Mouse (Mus musculus) heart, postnatal 10 days (tissue): Measurements from ENCODE around the gene Wdr92. TPM values are rescaled to one million over a fixed set of nuclear protein-coding genes. Genes with fewer than 3 reads are reported as not detected.
A peak's percentile ranks its signal among the peaks of the same experiment; 100 is the strongest.

Experiments used
- DNase-seq, 2 experiments: peaks; one replicate each; pipeline ENCODE4 v3.0.0; 2021
- intact Hi-C: fragments of 180-260 bp; cut with DNase I; formaldehyde crosslinking; loops from one replicate; pipeline ENCODE4 v1.15.1; 2025
- total RNA-seq, 2 experiments: library from RNA; stranded (reverse); gene quantifications; 2 replicates each; pipeline ENCODE4 v1.2.3; 2021

Gene Wdr92
- 10 to 100 TPM in 1 of 2 experiments, 1 to 10 TPM in 1; 7.8 to 11.5 TPM for total RNA-seq

DNA sequence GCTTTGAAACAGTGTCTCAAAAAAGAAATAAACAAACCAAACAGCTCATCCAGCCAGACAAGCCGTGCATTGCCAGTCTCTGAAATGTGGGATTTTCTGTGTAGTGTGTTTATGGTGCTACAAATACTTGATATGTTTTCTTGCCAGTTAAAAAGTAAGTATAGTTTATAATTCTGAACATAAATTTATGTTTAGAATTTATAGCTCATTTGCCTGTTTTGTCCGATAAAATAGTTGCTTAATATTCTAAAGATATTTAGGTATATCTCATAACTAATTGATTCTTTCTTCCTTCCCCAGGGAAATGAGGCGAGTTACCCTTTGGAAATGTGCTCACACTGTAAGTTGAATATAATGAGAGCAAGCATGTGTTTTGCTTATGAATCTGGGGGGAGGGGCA lies at the start of gene Wdr92:
Wdr92 (plus strand) TSS at position 301 of the 400 bp plus-strand sequence.
- intact Hi-C loops, result no loop called here
- no peak for DNase-seq

GRCm38 (mm10) chr11:17135638-17136037 lies 46.3 kb upstream of the Wdr92 start:
- intact Hi-C loops, result no loop called here
- DNase-seq, result no peak

GRCm38 (mm10) chr11:17138306-17139033 lies 43.4 kb upstream of the Wdr92 start:
- intact Hi-C loops, result no loop called here
- DNase-seq, result no peak

DNA sequence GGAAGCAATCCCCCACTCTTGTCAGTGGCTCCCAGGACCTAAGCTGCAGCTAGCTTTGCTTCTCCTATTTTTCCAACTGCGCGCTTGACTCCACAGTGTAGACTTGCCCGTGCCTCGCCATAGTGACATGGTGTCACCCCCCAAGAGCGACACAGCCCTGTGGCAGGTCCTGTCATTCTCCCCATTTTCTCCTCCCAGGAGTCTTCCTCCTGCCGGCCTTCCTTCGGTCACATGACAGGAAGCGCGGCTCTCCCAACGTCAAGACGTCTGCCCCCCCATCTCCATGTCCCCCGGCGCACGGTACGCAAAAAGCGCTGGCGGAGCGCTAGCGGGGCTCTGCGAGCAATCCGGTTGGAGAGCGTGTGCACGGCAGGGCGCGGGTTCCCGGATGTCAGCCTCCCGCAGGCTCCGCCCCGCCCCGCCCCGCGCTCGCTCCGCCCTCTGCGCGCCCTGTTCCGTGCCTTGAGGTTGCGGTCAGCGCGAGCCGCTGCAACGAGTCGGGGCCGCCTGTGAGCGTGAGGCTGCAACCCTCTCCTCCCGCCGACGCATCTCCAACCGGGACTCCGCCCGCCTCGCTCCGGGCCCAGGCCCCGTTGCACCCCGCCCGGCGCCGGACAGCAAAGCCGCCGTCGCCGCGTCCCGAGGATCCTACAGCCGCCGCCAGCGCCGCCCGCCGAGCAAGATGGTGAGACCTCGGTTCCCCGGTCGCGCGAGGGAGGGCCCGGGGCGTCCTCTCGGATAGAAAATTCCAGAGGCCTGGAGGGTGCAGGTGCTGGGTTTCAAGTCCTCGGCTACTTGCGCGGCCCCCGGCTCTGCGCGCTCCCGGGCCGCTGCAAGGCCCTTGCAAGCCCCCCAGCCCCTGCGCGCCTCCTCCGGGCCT lies 22.8 kb upstream of the Wdr92 start, which contains the start of gene Ppp3r1:
Ppp3r1 (plus strand) TSS at position 406 of the 880 bp plus-strand sequence.
- peak; percentile 97 to 98 for DNase-seq
- intact Hi-C loops, result loop anchor here (1.0 to 10.0 kb wide), 3 partner anchors 52 to 184 kb away; partner anchors contain the start of gene Pno1

DNA sequence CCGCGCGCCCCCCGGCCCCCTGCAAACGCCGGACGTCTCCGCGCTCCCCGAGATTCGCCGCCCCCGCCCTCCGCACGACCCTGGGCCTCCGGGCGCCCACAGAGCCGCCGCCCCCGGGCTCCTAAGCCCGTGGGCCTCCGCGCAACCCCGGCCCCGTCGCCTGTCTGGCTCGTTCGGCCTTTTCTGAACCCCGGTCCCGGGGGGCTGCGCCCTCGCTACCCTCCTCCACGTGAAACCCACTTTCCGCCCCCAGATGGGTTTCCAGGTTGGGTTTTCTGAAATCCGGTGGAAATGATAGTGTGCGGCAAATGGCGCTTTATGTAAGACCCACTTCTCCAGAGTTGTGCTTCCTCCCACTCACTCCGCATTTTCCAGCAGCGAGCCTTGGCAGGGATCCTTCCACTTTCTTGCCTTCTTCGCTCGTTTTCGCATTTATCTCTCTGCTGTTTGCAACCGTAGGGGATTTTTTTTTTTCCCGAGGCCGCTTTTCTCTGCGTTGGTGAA lies 22.1 kb upstream of the Wdr92 start:
- intact Hi-C loops, result loop anchor here (1.0 to 10.0 kb wide), 5 partner anchors 52 to 207 kb away; partner anchors contain the start of genes C1d, Fbxo48 and Pno1
- DNase-seq, result peak; percentile 60 to 65

DNA sequence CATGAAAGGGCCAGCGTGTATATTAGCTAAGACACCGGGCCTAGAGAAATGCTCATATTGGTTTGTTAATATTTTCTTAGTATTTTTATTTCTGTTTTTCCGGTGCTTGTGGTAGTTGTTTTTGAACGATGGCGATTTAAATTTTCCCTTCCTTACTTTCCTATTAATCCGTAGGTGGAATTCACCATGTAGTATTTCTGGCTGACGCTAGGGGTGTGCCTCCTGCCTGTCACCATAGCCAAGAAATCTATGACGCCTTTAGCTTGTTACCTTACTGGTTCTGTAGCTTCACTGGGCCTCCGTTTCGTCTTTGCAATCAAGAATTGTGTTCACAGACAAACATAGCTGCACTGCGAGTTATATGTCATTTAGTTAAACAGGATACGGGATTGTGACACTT lies 21.7 kb upstream of the Wdr92 start:
- peak; percentile 69 to 72 for DNase-seq
- intact Hi-C loops, result loop anchor here (5.0 kb wide), 2 partner anchors 97 to 208 kb away; partner anchors contain the start of genes C1d and Fbxo48

GRCm38 (mm10) chr11:17163956-17164355 lies 18.0 kb upstream of the Wdr92 start:
- no peak for DNase-seq
- intact Hi-C loops, result loop anchor here (5.0 kb wide), 2 partner anchors 93 to 212 kb away; partner anchors contain the start of genes C1d and Fbxo48

DNA sequence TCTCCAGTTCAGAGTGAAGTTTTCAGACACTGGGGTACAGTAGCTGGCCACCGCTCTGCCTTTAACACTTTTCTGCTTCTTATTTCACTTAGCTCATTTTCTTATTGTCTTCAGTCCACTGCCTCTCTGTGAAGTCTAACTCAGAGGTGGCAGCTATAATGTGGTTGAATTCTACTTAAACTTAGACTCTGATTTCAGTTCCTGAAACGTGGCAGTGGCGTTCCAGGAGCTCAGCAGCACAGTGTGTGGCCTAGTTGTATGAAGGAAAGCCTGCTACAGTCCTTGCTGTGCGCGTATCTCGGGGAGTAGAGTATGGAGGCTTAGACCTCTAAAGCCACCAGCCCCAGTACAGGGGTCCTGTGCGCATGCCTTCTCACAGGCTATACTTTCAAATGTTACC lies 15.3 kb upstream of the Wdr92 start:
- intact Hi-C loops, result no loop called here
- DNase-seq, result no peak

GRCm38 (mm10) chr11:17169262-17169661 lies 12.6 kb upstream of the Wdr92 start:
- intact Hi-C loops, result no loop called here

GRCm38 (mm10) chr11:17170938-17171729 lies 10.8 kb upstream of the Wdr92 start:
- no peak for DNase-seq
- intact Hi-C loops, result no loop called here

More at GRCm38 (mm10) chr11:17169262-17169661, 12.6 kb upstream of the Wdr92 start:
- no peak for DNase-seq

- intact Hi-C loops, result no loop called here
- no peak for DNase-seq
Measured at GRCm38 (mm10) chr11:17172300-17172699, 9.6 kb upstream of the Wdr92 start.

GRCm38 (mm10) chr11:17176638-17177037 lies 5.3 kb upstream of the Wdr92 start:
- intact Hi-C loops, result no loop called here

GRCm38 (mm10) chr11:17180753-17181152 lies 1.2 kb upstream of the Wdr92 start:
- intact Hi-C loops, result no loop called here
- no peak for DNase-seq

More at GRCm38 (mm10) chr11:17176638-17177037, 5.3 kb upstream of the Wdr92 start:
- no peak for DNase-seq

DNA sequence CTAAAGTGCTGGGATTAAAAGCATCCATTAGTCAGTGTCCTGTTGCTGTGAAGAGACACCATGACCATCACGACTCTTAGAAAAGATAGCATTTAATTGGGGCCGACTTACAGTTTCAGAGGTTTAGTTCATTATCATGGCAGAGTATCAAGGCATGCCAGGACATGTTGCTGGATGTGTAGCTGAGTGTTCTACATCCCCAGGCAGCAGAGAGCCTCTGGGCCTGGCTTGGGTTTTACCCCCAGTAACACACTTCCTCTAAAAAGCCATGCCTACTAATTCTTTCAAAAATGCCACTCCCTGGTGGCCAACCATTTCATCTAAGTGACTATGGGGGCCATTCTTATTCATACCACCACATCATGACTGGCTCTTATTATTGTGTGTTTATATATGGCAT lies 1.3 kb downstream of the Wdr92 start:
- no peak for DNase-seq
- intact Hi-C loops, result no loop called here

- intact Hi-C loops, result no loop called here
- DNase-seq, result no peak
Measured at GRCm38 (mm10) chr11:17187649-17188048, 5.7 kb downstream of the Wdr92 start.

DNA sequence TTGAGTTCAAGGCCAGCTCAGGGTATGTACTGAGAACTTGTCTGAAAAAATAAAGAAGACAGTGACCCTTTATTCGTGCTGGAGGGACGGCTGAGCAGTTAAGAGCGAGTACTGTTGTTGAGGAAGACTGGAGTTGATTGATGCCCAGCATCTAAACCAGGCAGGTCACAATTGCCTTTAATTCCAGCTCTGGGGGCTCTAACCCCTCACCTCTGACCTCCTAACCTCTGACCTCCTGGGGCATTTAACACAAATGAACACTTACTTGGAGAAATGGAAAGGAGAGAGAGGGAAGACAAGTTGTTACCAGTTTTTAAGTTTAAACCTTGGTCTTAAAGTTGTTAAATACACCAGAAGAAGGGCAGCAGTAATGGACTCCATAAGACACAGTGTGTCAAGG lies 6.9 kb downstream of the Wdr92 start:
- intact Hi-C loops, result no loop called here
- no peak for DNase-seq

DNA sequence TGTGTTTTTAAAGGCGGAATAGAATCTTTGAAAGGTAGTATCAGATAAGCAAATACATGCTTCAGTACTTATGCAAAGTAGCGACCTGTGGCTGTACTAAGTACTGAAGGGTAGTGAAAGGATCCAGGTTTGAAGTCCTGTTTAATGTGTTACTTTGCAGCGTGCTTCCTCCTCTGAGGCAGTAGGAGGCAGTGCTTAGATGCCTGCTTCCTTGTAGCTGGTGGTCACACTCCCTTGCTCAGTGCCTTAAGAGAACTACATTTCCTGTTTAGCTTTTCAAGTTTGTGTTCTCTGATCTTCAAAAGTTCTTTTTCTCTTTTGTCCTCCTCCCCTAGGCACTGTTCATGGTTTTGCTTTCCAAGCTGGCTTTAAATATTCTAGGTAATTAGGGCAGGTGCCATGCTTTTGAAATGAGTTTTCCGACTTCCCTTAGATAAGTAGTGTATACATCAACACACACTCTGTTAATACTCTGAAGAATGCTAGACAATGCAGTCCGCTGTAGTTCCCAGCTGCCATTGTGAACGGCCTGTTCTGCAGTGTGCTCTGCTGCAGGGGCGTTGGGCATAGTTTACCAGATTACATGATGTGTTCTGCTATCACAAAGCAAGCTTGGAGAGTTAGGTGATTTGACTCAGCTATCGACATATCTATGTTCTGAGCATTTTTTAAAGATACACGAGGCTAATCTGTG lies 10.4 kb downstream of the Wdr92 start:
- intact Hi-C loops, result no loop called here
- no peak for DNase-seq

DNA sequence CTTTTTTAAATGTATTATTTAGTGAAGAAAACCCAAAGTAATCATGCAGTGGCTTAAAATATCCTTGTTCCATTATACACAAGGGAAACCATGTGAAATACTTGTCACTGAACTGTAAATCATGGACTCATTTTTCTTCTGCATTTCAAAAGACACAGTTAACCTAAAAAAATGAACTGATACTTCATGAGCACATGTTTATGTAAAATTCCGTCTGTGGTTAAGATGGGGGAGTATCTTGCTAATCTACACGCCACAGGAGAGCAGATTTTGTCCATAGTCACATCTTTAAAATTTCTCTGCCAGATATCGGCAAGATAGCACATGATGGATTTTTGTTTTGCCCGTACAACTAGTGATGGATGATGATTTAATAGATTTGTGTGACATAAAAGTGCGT lies 17.3 kb downstream of the Wdr92 start:
- DNase-seq, result no peak
- intact Hi-C loops, result no loop called here

- intact Hi-C loops, result no loop called here
- no peak for DNase-seq
Measured at GRCm38 (mm10) chr11:17199840-17200501, 18.1 kb downstream of the Wdr92 start.
